Mouse (Mus musculus) forebrain, embryonic 14.5 days (tissue): Measurements from ENCODE around the gene P3h2. TPM values are rescaled to one million over a fixed set of nuclear protein-coding genes. Genes with fewer than 3 reads are reported as not detected.

Experiments
- ATAC-seq: fragments of 200-750 bp; cut with Nextera tagmentation; 2 replicates; pipeline ENCODE4 v1.8.0; 2017; ENCODE audit warnings: mild to moderate bottlenecking, moderate library complexity
- DNase-seq: peaks from one replicate; pipeline ENCODE4 v3.0.0-alpha.2; 2015; ENCODE audit warnings: low spot score
- H3K27ac ChIP-seq: fragments of 300-500 bp; sonication (generic); 2 replicates; pipeline ENCODE4 v1.5.1; 2014; ENCODE audit warnings: low read depth, mild to moderate bottlenecking, control low read depth, low read length, moderate library complexity
- H3K27me3 ChIP-seq: fragments of 300-500 bp; sonication (generic); replicated peaks from 2 replicates; pipeline ENCODE4 v1.6.1; 2014; ENCODE audit warnings: low read length, control low read depth, mixed read lengths; ENCODE audit not compliant: control insufficient read depth, insufficient read depth
- H3K36me3 ChIP-seq: fragments of 300-500 bp; sonication (generic); 2 replicates; pipeline ENCODE4 v1.6.1; 2014; ENCODE audit warnings: low read length, control low read depth; ENCODE audit not compliant: control insufficient read depth, insufficient read depth
- H3K4me1 ChIP-seq: fragments of 300-500 bp; sonication (generic); 2 replicates; pipeline ENCODE4 v1.6.1; 2014; ENCODE audit warnings: antibody characterized with exemption, low read length, control low read depth; ENCODE audit not compliant: control insufficient read depth, insufficient read depth
- H3K4me2 ChIP-seq: fragments of 300-500 bp; sonication (generic); 2 replicates; pipeline ENCODE4 v1.6.1; 2014; ENCODE audit warnings: mild to moderate bottlenecking, control low read depth, low read length
- H3K4me3 ChIP-seq: fragments of 300-500 bp; sonication (generic); 2 replicates; pipeline ENCODE4 v1.5.1; 2014; ENCODE audit warnings: low read depth, low read length, control low read depth
- H3K9ac ChIP-seq: fragments of 300-500 bp; sonication (generic); 2 replicates; pipeline ENCODE4 v1.6.1; 2014; ENCODE audit warnings: mild to moderate bottlenecking, low read length, control low read depth, moderate library complexity
- H3K9me3 ChIP-seq: fragments of 300-500 bp; sonication (generic); replicated peaks from 2 replicates; pipeline ENCODE4 v1.6.1; 2016; ENCODE audit warnings: low read length, control low read depth, mixed read lengths; ENCODE audit not compliant: control insufficient read depth
- WGBS: fragments of 180-500 bp; shearing (Covaris S2); extraction: QIAGEN DNeasy Blood & Tissue Kit; methylation state at CpG from one replicate; pipeline ENCODE4 v1.1.7; 2014; 5-methylcytosine and 5-hydroxymethylcytosine counted together
- polyA plus RNA-seq: library from polyadenylated mRNA; unstranded; fragments of >200 nt; fragmentation: Nextera tagmentation; extraction: Ambion mirVana; gene quantifications from 2 replicates; pipeline ENCODE4 v1.2.1, GENCODE M21; 2014

P3h2 gene
- polyA plus RNA-seq = 0.22 and 0.51 TPM in 2 replicates

GRCm38 (mm10) chr16:26105115-26105974, at the start of gene P3h2:
P3h2 (minus strand) TSS chr16:26105784.
- Histone ChIP-seq H3K4me2 (peak within 1 kb of the TSS; percentile 87), H3K4me3 (peak within 1 kb of the TSS; percentile 66), H3K27ac (peak within 1 kb of the TSS; percentile 11; the same call in 1 of the 2 replicates), H3K9ac (peak within 1 kb of the TSS; percentile 73), H3K4me1 (no peaks in the 10 kb centered on the region), H3K27me3 (no peaks in the 10 kb centered on the region), H3K9me3 (no peaks in the 10 kb centered on the region), H3K36me3 (no peaks in the 10 kb centered on the region)
- WGBS = under 1% methylated on average over 90 of the region's 101 CpGs
- peak; percentile 92 for ATAC-seq
- DNase-seq = peak; percentile 76

DNA sequence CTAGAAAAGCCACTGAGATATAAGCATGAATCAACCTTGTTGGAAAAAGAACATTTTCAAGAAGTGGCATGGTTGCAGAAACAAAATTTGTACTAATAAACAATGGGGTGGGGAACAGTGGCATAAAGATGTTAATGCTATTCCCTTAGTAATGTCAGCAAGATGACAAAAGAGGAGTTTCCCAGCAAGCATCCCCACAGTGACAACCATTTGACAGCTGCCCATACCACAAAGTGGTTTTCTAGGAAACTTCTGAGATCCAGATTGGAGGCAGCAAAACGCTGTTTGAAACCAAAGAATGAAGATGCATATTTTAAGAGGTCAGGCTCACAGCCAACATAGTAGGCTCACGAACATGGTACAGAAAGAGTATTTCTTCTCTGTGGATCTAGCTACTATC, 46.7 kb upstream of the P3h2 start:
- Histone ChIP-seq H3K4me1 (no peaks in the 10 kb centered on the region), H3K27me3 (no peaks in the 10 kb centered on the region), H3K36me3 (no peaks in the 10 kb centered on the region), H3K4me3 (no peak overlapping the region), H3K9ac (no peak overlapping the region), H3K4me2 (no peak overlapping the region), H3K9me3 (no peaks in the 10 kb centered on the region), H3K27ac (no peak overlapping the region)
- ATAC-seq (no peak), DNase-seq (no peak)
- 92% methylated on average over 2 of the region's 2 CpGs for whole genome bisulfite sequencing

DNA sequence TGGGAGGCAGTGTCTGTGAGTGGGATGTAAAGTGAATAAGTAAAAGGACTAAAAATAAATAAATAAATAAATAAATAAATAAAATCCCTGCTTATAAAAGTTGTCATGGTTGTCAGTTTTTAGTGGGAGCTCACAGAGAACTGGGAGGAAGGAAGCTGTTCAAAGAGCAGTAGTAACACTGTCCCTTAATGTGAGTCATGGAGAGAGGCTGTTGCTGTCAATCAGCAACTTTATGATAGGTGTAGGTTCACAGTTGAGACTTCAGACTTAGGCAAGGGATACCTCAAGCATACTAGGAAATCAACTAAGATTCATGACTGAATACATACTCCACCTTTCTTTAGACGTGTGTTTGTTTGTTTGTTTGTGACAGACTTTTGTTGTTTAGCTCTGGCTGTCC, 45.4 kb upstream of the P3h2 start:
- Histone ChIP-seq H3K36me3 (no peaks in the 10 kb centered on the region), H3K4me2 (no peak overlapping the region), H3K9ac (no peak overlapping the region), H3K4me1 (no peaks in the 10 kb centered on the region), H3K9me3 (no peaks in the 10 kb centered on the region), H3K4me3 (no peak overlapping the region), H3K27me3 (no peaks in the 10 kb centered on the region), H3K27ac (no peak overlapping the region)
- DNase-seq (no peak), ATAC-seq (no peak)
- 66% methylated on average over 1 of the region's 1 CpGs for WGBS

DNA sequence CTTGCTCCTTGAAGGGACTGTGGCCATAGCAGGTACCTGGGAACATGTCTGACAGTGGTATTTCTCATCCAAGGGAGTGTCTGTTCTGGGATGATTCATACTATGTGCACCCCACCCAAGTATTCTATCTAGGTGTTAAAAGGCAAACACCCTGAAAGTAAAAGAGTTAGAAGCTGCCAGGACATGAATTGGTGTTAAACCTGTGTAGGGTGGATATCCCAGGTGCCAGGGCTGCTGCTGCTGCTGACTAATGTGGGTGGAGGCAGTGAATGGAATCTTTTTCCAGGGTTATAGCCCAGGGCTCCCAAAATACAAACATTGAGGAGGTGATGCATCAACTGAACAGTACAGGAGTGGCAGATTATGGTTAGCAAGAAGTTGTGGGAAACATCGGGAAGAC, 41.3 kb upstream of the P3h2 start:
- Histone ChIP-seq H3K36me3 (no peaks in the 10 kb centered on the region), H3K4me3 (no peak overlapping the region), H3K4me2 (no peak overlapping the region), H3K9me3 (no peaks in the 10 kb centered on the region), H3K4me1 (no peaks in the 10 kb centered on the region), H3K9ac (no peak overlapping the region), H3K27ac (no peak overlapping the region), H3K27me3 (no peaks in the 10 kb centered on the region)
- ATAC-seq (no peak), DNase-seq (no peak)
- 84% methylated on average over 1 of the region's 1 CpGs for WGBS

DNA sequence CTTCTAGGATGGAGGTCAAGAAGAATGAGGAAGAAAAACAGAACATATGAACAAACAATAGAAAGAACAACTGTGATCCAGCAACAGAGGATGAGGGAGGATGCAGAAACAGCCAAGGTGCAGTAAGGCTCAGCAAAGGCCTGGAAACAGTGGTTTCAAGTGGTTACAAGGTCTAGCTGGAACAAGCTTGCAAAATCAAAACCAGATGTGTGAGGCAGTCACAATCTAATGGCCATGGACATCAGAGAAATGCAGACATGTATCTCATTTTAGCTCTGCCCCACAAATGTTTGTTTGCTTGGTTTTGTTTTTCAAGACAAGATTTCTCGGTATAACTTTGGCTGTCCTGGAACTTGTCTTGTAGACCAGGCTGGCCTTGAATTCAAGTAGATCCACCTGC, 25.5 kb upstream of the P3h2 start:
- no peak overlapping the region for H3K4me2 ChIP-seq
- H3K36me3 ChIP-seq = no peaks in the 10 kb centered on the region
- DNase-seq (no peak), ATAC-seq (no peak)
- H3K4me3 ChIP-seq = no peak overlapping the region
- no peaks in the 10 kb centered on the region for H3K27me3 ChIP-seq
- no peaks in the 10 kb centered on the region for H3K9me3 ChIP-seq
- no peaks in the 10 kb centered on the region for H3K4me1 ChIP-seq
- 90% methylated on average over 1 of the region's 1 CpGs for WGBS
- no peak overlapping the region for H3K27ac ChIP-seq
- no peak overlapping the region for H3K9ac ChIP-seq

DNA sequence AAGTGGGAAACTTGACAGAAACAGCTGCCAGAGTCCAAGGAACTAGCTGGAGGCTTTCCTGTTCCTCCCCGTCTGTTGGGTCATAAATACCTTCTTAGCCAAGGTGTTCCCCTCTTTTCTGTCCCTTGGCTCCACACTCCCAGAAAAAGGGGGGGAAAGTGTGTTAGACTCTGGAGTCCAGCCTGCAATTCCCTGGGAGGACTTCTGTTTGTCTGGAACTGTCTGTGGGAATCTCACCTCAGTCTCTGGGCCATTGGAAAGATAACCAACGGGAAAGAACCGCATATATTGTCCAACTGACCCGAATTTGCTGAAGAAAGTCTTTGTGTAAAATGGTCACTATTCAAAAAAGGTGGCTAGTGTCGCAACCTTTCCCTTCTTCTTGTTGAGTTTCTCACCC, 1.0 kb upstream of the P3h2 start:
- ATAC-seq (no peak), DNase-seq (no peak)
- Histone ChIP-seq H3K4me1 (no peaks in the 10 kb centered on the region), H3K9ac (no peak overlapping the region), H3K27me3 (no peaks in the 10 kb centered on the region), H3K36me3 (no peaks in the 10 kb centered on the region), H3K27ac (no peak overlapping the region), H3K4me3 (no peak overlapping the region), H3K4me2 (no peak overlapping the region; the same call in 1 of the 2 replicates), H3K9me3 (no peaks in the 10 kb centered on the region)
- 75% methylated on average over 5 of the region's 5 CpGs for WGBS

DNA sequence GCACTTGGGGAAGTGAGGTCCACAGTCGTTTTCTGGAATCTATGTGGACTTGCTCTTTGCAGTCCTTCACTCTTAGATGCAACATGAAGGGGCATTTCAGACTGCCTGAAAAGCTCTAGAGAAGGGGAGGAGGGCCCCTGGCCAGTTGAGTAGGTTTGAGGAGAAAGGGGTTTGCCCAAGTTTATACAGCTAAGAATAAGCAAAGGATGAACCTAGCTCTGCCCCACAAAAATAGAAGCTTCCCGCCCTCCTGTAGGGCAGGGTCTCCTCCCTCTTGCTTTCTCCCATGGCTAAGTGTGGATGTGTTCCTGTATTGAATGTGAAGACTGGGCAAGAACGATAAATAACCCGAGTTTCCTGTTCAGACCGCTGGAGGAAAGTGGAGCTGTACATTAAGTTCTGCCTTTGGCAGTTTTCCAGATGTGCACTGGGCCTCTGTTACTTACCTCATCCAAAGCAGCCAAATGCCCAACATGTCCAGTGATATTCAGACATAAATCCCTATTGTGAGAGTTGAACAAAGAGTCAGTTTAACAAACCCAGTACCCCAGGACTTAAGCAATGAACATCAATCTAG, 545 bp upstream of the P3h2 start:
- DNase-seq = peak; percentile 53
- no peaks in the 10 kb centered on the region for H3K36me3 ChIP-seq
- peak overlapping the region; percentile 87 for H3K4me2 ChIP-seq
- peak overlapping the region; percentile 66 for H3K4me3 ChIP-seq
- H3K9me3 ChIP-seq = no peaks in the 10 kb centered on the region
- H3K4me1 ChIP-seq = no peaks in the 10 kb centered on the region
- ATAC-seq = peak; percentile 14
- H3K9ac ChIP-seq = peak overlapping the region; percentile 73
- H3K27me3 ChIP-seq = no peaks in the 10 kb centered on the region
- 5% methylated on average over 5 of the region's 5 CpGs for WGBS
- H3K27ac ChIP-seq = 0 out of 2 replicates have a peak overlapping the region, but pooled peaks have one; percentile 11

- ATAC-seq (no peak), DNase-seq (no peak)
- peak overlapping the region; percentile 87 for H3K4me2 ChIP-seq
- WGBS = 52% methylated on average over 4 of the region's 4 CpGs
- no peaks in the 10 kb centered on the region for H3K9me3 ChIP-seq
- H3K27me3 ChIP-seq = no peaks in the 10 kb centered on the region
- H3K36me3 ChIP-seq = no peaks in the 10 kb centered on the region
- no peaks in the 10 kb centered on the region for H3K4me1 ChIP-seq
- no peak overlapping the region for H3K27ac ChIP-seq
- no peak overlapping the region for H3K9ac ChIP-seq
- H3K4me3 ChIP-seq = 0 out of 2 replicates have a peak overlapping the region, but pooled peaks have one; percentile 2
Measured at GRCm38 (mm10) chr16:26104274-26104673, 1.3 kb downstream of the P3h2 start.

DNA sequence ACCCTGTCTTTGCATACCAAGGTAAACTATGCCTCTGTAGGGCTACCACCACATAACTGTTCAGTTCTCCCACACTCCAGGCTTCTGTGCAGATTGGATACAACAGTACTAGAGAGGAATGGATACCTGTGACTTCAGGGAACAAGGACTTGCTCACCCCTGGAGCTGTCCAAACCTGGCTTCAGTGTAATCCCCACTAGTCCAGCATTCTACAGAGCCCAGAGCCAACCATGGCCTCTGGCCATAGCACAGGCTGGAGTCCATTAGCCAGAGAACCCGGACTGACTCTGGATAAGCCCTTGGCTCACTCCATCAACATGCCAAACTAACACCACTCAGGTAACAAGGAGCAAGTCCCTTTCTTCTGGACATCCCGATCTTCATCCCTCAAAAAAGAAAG, 2.7 kb downstream of the P3h2 start:
- no peak overlapping the region for H3K4me3 ChIP-seq
- no peaks in the 10 kb centered on the region for H3K4me1 ChIP-seq
- 95% methylated on average over 2 of the region's 2 CpGs for WGBS
- no peaks in the 10 kb centered on the region for H3K36me3 ChIP-seq
- H3K27ac ChIP-seq = no peak overlapping the region
- no peaks in the 10 kb centered on the region for H3K27me3 ChIP-seq
- H3K9me3 ChIP-seq = no peaks in the 10 kb centered on the region
- ATAC-seq (no peak), DNase-seq (no peak)
- H3K9ac ChIP-seq = no peak overlapping the region
- H3K4me2 ChIP-seq = no peak overlapping the region
